Mouse (Mus musculus) retina, embryonic 14.5 days (tissue): ENCODE measurements around the gene Tada1.
A peak's percentile ranks its signal among the peaks of the same experiment; 100 is the strongest.

Experiments used
- DNase-seq: peaks from one replicate; pipeline ENCODE4 v3.0.0-alpha.2; 2015; ENCODE audit warnings: low spot score

Tada1 gene

GRCm38 (mm10) chr1:166379013-166379629 is at the start of gene Tada1:
Gene Tada1 (plus strand): TSS chr1:166379097.
- DNase-seq, result peak; percentile 93

- DNase-seq, result no peak
Measured at GRCm38 (mm10) chr1:166330752-166331151, 48.1 kb upstream of the Tada1 start.

GRCm38 (mm10) chr1:166339110-166339509 is 39.8 kb upstream of the Tada1 start:
- DNase-seq, result no peak

GRCm38 (mm10) chr1:166342060-166342459 is 36.8 kb upstream of the Tada1 start:
- DNase-seq, result no peak

- DNase-seq, result no peak
Measured at GRCm38 (mm10) chr1:166342539-166342938, 36.4 kb upstream of the Tada1 start.

GRCm38 (mm10) chr1:166343586-166343985 is 35.3 kb upstream of the Tada1 start:
- no peak for DNase-seq

GRCm38 (mm10) chr1:166344300-166345077 is 34.4 kb upstream of the Tada1 start:
- DNase-seq, result no peak

GRCm38 (mm10) chr1:166345602-166346001 is 33.3 kb upstream of the Tada1 start:
- DNase-seq, result no peak

- DNase-seq, result no peak
Measured at GRCm38 (mm10) chr1:166346906-166347305, 32.0 kb upstream of the Tada1 start.

- no peak for DNase-seq
Measured at GRCm38 (mm10) chr1:166349341-166349740, 29.6 kb upstream of the Tada1 start.

- DNase-seq, result no peak
Measured at GRCm38 (mm10) chr1:166349751-166350150, 29.1 kb upstream of the Tada1 start.

- peak; percentile 79 for DNase-seq
Measured at GRCm38 (mm10) chr1:166360157-166360855, 18.6 kb upstream of the Tada1 start.

GRCm38 (mm10) chr1:166360896-166361295 is 18.0 kb upstream of the Tada1 start:
- DNase-seq, result no peak

GRCm38 (mm10) chr1:166361842-166362241 is 17.1 kb upstream of the Tada1 start:
- DNase-seq, result no peak

- no peak for DNase-seq
Measured at GRCm38 (mm10) chr1:166362659-166363058, 16.2 kb upstream of the Tada1 start.

- DNase-seq, result no peak
Measured at GRCm38 (mm10) chr1:166363122-166363521, 15.8 kb upstream of the Tada1 start.

- DNase-seq, result no peak
Measured at GRCm38 (mm10) chr1:166377171-166377570, 1.7 kb upstream of the Tada1 start.

GRCm38 (mm10) chr1:166378431-166379012 is 375 bp upstream of the Tada1 start:
- no peak for DNase-seq

GRCm38 (mm10) chr1:166379630-166380231 is 834 bp downstream of the Tada1 start:
- DNase-seq, result peak; percentile 62

GRCm38 (mm10) chr1:166381336-166381735 is 2.4 kb downstream of the Tada1 start:
- DNase-seq, result no peak

- no peak for DNase-seq
Measured at GRCm38 (mm10) chr1:166381821-166382220, 2.9 kb downstream of the Tada1 start.

- no peak for DNase-seq
Measured at GRCm38 (mm10) chr1:166382626-166383025, 3.7 kb downstream of the Tada1 start.
